Mouse (Mus musculus) MEL (cell line): ENCODE measurements around the gene Syce3. TPM values are rescaled to one million over a fixed set of nuclear protein-coding genes. Genes with fewer than 3 reads are reported as not detected.

ENCODE experiments used
- DNase-seq: peaks from one replicate; pipeline ENCODE4 v3.0.0; 2011; ENCODE audit warnings: low read depth, low spot score
- H3K27ac ChIP-seq: 2 replicates; pipeline ENCODE4 v1.5.1; 2012; ENCODE audit warnings: low read depth, mild to moderate bottlenecking, control low read depth, low read length, moderate library complexity; ENCODE audit not compliant: control insufficient read depth
- H3K27me3 ChIP-seq, 2 experiments: fragments of 150-350 bp in 1 of 2; sonication (generic) in 1 of 2; 2 replicates each; pipeline ENCODE4 v1.6.1; 2012; ENCODE audit warnings: low read length in 2 of 2, mild to moderate bottlenecking in 2 of 2, improper control_type of control experiment in 1 of 2, moderate library complexity in 1 of 2; ENCODE audit not compliant: insufficient read depth in 2 of 2, control insufficient read depth in 1 of 2
- H3K36me3 ChIP-seq, 2 experiments: 2 replicates each; pipeline ENCODE4 v1.6.1; 2012 to 2014; ENCODE audit warnings: low read length in 2 of 2, improper control_type of control experiment in 1 of 2, inconsistent platforms in 1 of 2, mild to moderate bottlenecking in 1 of 2; ENCODE audit not compliant: insufficient read depth in 2 of 2, control insufficient read depth in 1 of 2
- H3K4me1 ChIP-seq, 2 experiments: fragments of 150-350 bp in 1 of 2; sonication (generic) in 1 of 2; 2 replicates each; pipeline ENCODE4 v1.6.1; 2012; ENCODE audit warnings: low read length in 2 of 2, improper control_type of control experiment in 1 of 2, mild to moderate bottlenecking in 1 of 2; ENCODE audit not compliant: insufficient read depth in 2 of 2, control insufficient read depth in 1 of 2
- H3K4me3 ChIP-seq, 2 experiments: fragments of 150-350 bp in 1 of 2; sonication (generic) in 1 of 2; 2 replicates each; pipeline ENCODE4 v1.5.1; 2012; ENCODE audit warnings: low read depth in 2 of 2, low read length in 2 of 2, mild to moderate bottlenecking in 2 of 2, moderate library complexity in 2 of 2, control low read depth in 1 of 2, improper control_type of control experiment in 1 of 2; ENCODE audit not compliant: control insufficient read depth in 1 of 2, insufficient read depth in 1 of 2
- H3K79me2 ChIP-seq: 2 replicates; pipeline ENCODE4 v1.6.1; 2012; ENCODE audit warnings: mild to moderate bottlenecking, low read length, moderate library complexity; ENCODE audit not compliant: control insufficient read depth, poor library complexity, insufficient read depth
- H3K9ac ChIP-seq: 2 replicates; pipeline ENCODE4 v1.6.1; 2012; ENCODE audit warnings: low read depth, mild to moderate bottlenecking, control low read depth, low read length, moderate library complexity; ENCODE audit not compliant: control insufficient read depth, poor library complexity, severe bottlenecking
- H3K9me3 ChIP-seq: fragments of 150-350 bp; sonication (generic); replicated peaks from 2 replicates; pipeline ENCODE4 v1.6.1; 2012; ENCODE audit warnings: mild to moderate bottlenecking, low read length, improper control_type of control experiment, moderate library complexity; ENCODE audit not compliant: insufficient read depth
- BHLHE40 ChIP-seq: IDR thresholded peaks from 2 replicates; pipeline ENCODE4 v1.6.1; 2012; ENCODE audit warnings: low read depth, mild to moderate bottlenecking, inconsistent platforms, low read length, improper control_type of control experiment, borderline replicate concordance
- CHD1 ChIP-seq: IDR thresholded peaks from 2 replicates; pipeline ENCODE4 v1.6.1; 2012; ENCODE audit warnings: low read depth, mild to moderate bottlenecking, inconsistent platforms, low read length, improper control_type of control experiment
- CTCF ChIP-seq, 3 experiments: IDR thresholded peaks in 2 of 3; conservative IDR thresholded peaks in 1 of 3; 2 replicates each; pipeline ENCODE4 v1.5.1; 2011 to 2012; ENCODE audit warnings: low read length in 3 of 3, low read depth in 2 of 3, mild to moderate bottlenecking in 2 of 3, improper control_type of control experiment in 1 of 3, inconsistent platforms in 1 of 3, mixed read lengths in 1 of 3, moderate library complexity in 1 of 3; ENCODE audit not compliant: control insufficient read depth in 1 of 3, insufficient read depth in 1 of 3, poor library complexity in 1 of 3, severe bottlenecking in 1 of 3
- ELF1 ChIP-seq: IDR thresholded peaks from 2 replicates; pipeline ENCODE4 v1.6.1; 2014; ENCODE audit warnings: low read depth, mild to moderate bottlenecking, inconsistent platforms, low read length, improper control_type of control experiment, moderate library complexity
- EP300 ChIP-seq, 2 experiments: IDR thresholded peaks; 2 replicates each; pipeline ENCODE4 v1.6.1; 2011; ENCODE audit warnings: improper control_type of control experiment in 2 of 2, low read length in 2 of 2, low read depth in 1 of 2, mild to moderate bottlenecking in 1 of 2
- GATA1 ChIP-seq: IDR thresholded peaks from 2 replicates; pipeline ENCODE4 v1.6.1; 2011; ENCODE audit warnings: low read depth, low read length, improper control_type of control experiment
- HCFC1 ChIP-seq: IDR thresholded peaks from 2 replicates; pipeline ENCODE4 v1.6.1; 2012; ENCODE audit warnings: low read depth, mild to moderate bottlenecking, inconsistent platforms, low read length, improper control_type of control experiment, moderate library complexity
- MAFK ChIP-seq: IDR thresholded peaks from 2 replicates; pipeline ENCODE4 v1.6.1; 2011; ENCODE audit warnings: low read depth, mild to moderate bottlenecking, low read length, improper control_type of control experiment, borderline replicate concordance
- MAZ ChIP-seq: IDR thresholded peaks from 2 replicates; pipeline ENCODE4 v1.6.1; 2012; ENCODE audit warnings: low read depth, mild to moderate bottlenecking, inconsistent platforms, low read length, improper control_type of control experiment
- MEF2A ChIP-seq: IDR thresholded peaks from 2 replicates; pipeline ENCODE4 v1.6.1; 2014; ENCODE audit warnings: low read depth, mild to moderate bottlenecking, inconsistent platforms, low read length, improper control_type of control experiment; ENCODE audit not compliant: poor library complexity, insufficient replicate concordance, severe bottlenecking; ENCODE audit errors: extremely low read depth
- MYB ChIP-seq: IDR thresholded peaks from 2 replicates; pipeline ENCODE4 v1.6.1; 2011; ENCODE audit warnings: mild to moderate bottlenecking, low read depth, low read length, improper control_type of control experiment
- NELFE ChIP-seq: IDR thresholded peaks from 2 replicates; pipeline ENCODE4 v1.6.1; 2011; ENCODE audit warnings: low read depth, low read length, improper control_type of control experiment
- POLR2AphosphoS2 ChIP-seq: IDR thresholded peaks from 2 replicates; pipeline ENCODE4 v1.6.1; 2011; ENCODE audit warnings: low read length, improper control_type of control experiment
- RCOR1 ChIP-seq: IDR thresholded peaks from 2 replicates; pipeline ENCODE4 v1.6.1; 2012; ENCODE audit warnings: low read depth, mild to moderate bottlenecking, inconsistent platforms, low read length, improper control_type of control experiment
- TAL1 ChIP-seq: IDR thresholded peaks from 2 replicates; pipeline ENCODE4 v1.6.1; 2012; ENCODE audit warnings: mild to moderate bottlenecking, inconsistent platforms, low read length, moderate library complexity, mixed read lengths
- TBP ChIP-seq: IDR thresholded peaks from 2 replicates; pipeline ENCODE4 v1.8.0; 2011; ENCODE audit warnings: low read depth, low read length, improper control_type of control experiment
- TCF12 ChIP-seq: IDR thresholded peaks from 2 replicates; pipeline ENCODE4 v1.6.1; 2014; ENCODE audit warnings: low read depth, mild to moderate bottlenecking, inconsistent platforms, low read length, improper control_type of control experiment, moderate library complexity
- UBTF ChIP-seq: IDR thresholded peaks from 2 replicates; pipeline ENCODE4 v1.6.1; 2012; ENCODE audit warnings: low read depth, mild to moderate bottlenecking, inconsistent platforms, low read length, improper control_type of control experiment, moderate library complexity, borderline replicate concordance; ENCODE audit not compliant: insufficient read depth
- USF2 ChIP-seq, 2 experiments: IDR thresholded peaks; 2 replicates each; pipeline ENCODE4 v1.6.1; 2011 to 2012; ENCODE audit warnings: improper control_type of control experiment in 2 of 2, low read length in 2 of 2, borderline replicate concordance in 1 of 2, inconsistent platforms in 1 of 2, low read depth in 1 of 2, mild to moderate bottlenecking in 1 of 2; ENCODE audit not compliant: insufficient read depth in 1 of 2
- ZMIZ1 ChIP-seq: IDR thresholded peaks from 2 replicates; pipeline ENCODE4 v1.6.1; 2012; ENCODE audit warnings: low read depth, mild to moderate bottlenecking, inconsistent platforms, low read length, improper control_type of control experiment, moderate library complexity
- polyA plus RNA-seq, 2 experiments: library from polyadenylated mRNA; stranded (reverse) in 1 of 2; unstranded in 1 of 2; fragments of >175 nt in 1 of 2; fragments of >200 nt in 1 of 2; gene quantifications; 2 replicates each; pipeline versions ENCODE4 v1.2.1 to v1.2.4; 2012; ENCODE audit warnings: low replicate concordance in 2 of 2, low read depth in 1 of 2; ENCODE audit not compliant: insufficient read length in 2 of 2, insufficient read depth in 1 of 2, missing spikeins in 1 of 2
- total RNA-seq: library from RNA; depleted of rRNA; stranded (reverse); fragments of 300-350 nt; gene quantifications from 2 replicates; pipeline ENCODE4 v1.2.3, GENCODE M21; 2012

The Syce3 gene
- total and polyA plus RNA-seq, 3 experiments: 1.4 to 1.5 TPM; not detected in 1

- no peak overlapping the region for H3K4me3 ChIP-seq
- H3K36me3 ChIP-seq: peaks cover 0 to 5% of the 10 kb centered on the region in 2 experiments; a peak in 2 of 4 replicates
- peaks cover 0 to 9% of the 10 kb centered on the region in 2 experiments; a peak in 1 of 4 replicates for H3K4me1 ChIP-seq
- TF ChIP-seq ZMIZ1 (no peak), TCF12 (no peak), CHD1 (no peak), BHLHE40 (no peak), MEF2A (no peak), TAL1 (no peak), RCOR1 (no peak)
- no peak overlapping the region for H3K27ac ChIP-seq
- no peak for DNase-seq
- no peaks in the 10 kb centered on the region for H3K27me3 ChIP-seq
- no peak overlapping the region for H3K9ac ChIP-seq
- H3K9me3 ChIP-seq: no peaks in the 10 kb centered on the region
- no peaks in the 10 kb centered on the region; the same call in 1 of the 2 replicates for H3K79me2 ChIP-seq
Measured at GRCm38 (mm10) chr15:89431806-89432205, 21.5 kb upstream of the Syce3 start.

- Histone ChIP-seq H3K27ac (no peak overlapping the region), H3K4me1 (peaks cover 0 to 9% of the 10 kb centered on the region in 2 experiments; a peak in 1 of 4 replicates), H3K4me3 (peak overlapping the region in 1 of 2 experiments; percentile 2; a peak in 1 of 4 replicates), H3K79me2 (no peaks in the 10 kb centered on the region; the same call in 1 of the 2 replicates), H3K27me3 (no peaks in the 10 kb centered on the region), H3K9me3 (no peaks in the 10 kb centered on the region), H3K36me3 (peaks cover 0 to 5% of the 10 kb centered on the region in 2 experiments; a peak in 2 of 4 replicates), H3K9ac (no peak overlapping the region; the same call in 1 of the 2 replicates)
- no peak for TF ChIP-seq ELF1
- TF ChIP-seq UBTF: no peak
- no peak for TF ChIP-seq NELFE
- no peak for TF ChIP-seq USF2 (IDR thresholded peaks at IDR 0.05; ENCODE audit: borderline replicate concordance in 1 of 2, insufficient read depth in 1 of 2, low read depth in 1 of 2, low read length in 2 of 2)
- no peak for TF ChIP-seq GATA1
- no peak for TF ChIP-seq EP300 (IDR thresholded peaks at IDR 0.05; ENCODE audit: low read depth in 1 of 2, low read length in 2 of 2)
- TF ChIP-seq MAZ: no peak
- TF ChIP-seq MAFK: no peak
- no peak for TF ChIP-seq TBP
- TF ChIP-seq MYB: no peak
- TF ChIP-seq TAL1: no peak
- TF ChIP-seq RCOR1: no peak
- no peak for TF ChIP-seq CTCF (IDR thresholded peaks at IDR 0.05 in 2 of 3, conservative IDR thresholded peaks at IDR 0.05 in 1 of 3; ENCODE audit: control insufficient read depth in 1 of 3, insufficient read depth in 1 of 3, low read depth in 2 of 3, low read length in 3 of 3, poor library complexity in 1 of 3, severe bottlenecking in 1 of 3)
- TF ChIP-seq POLR2AphosphoS2: no peak
- TF ChIP-seq HCFC1: no peak
- no peak for DNase-seq
Measured at GRCm38 (mm10) chr15:89431271-89431670, 21.0 kb upstream of the Syce3 start.
